Mouse (Mus musculus) left cerebral cortex, adult 18-20 months (tissue): ENCODE data around the gene Dhx40. TPM values are rescaled to one million over a fixed set of nuclear protein-coding genes. Genes with fewer than 3 reads are reported as not detected.

ENCODE experiments used
- DNase-seq, 2 experiments: peaks; one replicate each; pipeline ENCODE4 v3.0.0; 2021 to 2022; ENCODE audit warnings: low spot score in 2 of 2, mixed read lengths in 1 of 2
- long read RNA-seq, 2 experiments: library from polyadenylated mRNA; stranded (forward); transcript quantifications; one replicate each; pipeline ENCODE4 v2.0.0; 2021
- total RNA-seq, 2 experiments: library from RNA; stranded (reverse); gene quantifications; 2 replicates each; pipeline ENCODE4 v1.2.3; 2021

Dhx40 gene
- 10 to 100 TPM; 22.8 to 22.9 TPM for total RNA-seq
- long read RNA-seq, experiment 1, transcript Dhx40-201 (18 exons, 3,813 nt): major isoform, 14 of 14 reads
- long read RNA-seq, experiment 1, partial matches to known transcripts: 0 of 14 reads
- long read RNA-seq, experiment 1, other reads (novel, unspliced or antisense): 0 of 14 reads
- long read RNA-seq, experiment 2, transcript Dhx40-201 (18 exons, 3,813 nt): major isoform, 7 of 10 reads
- long read RNA-seq, experiment 2, partial matches to known transcripts: 2 of 10 reads
- long read RNA-seq, experiment 2, other reads (novel, unspliced or antisense): 1 of 10 reads

DNA sequence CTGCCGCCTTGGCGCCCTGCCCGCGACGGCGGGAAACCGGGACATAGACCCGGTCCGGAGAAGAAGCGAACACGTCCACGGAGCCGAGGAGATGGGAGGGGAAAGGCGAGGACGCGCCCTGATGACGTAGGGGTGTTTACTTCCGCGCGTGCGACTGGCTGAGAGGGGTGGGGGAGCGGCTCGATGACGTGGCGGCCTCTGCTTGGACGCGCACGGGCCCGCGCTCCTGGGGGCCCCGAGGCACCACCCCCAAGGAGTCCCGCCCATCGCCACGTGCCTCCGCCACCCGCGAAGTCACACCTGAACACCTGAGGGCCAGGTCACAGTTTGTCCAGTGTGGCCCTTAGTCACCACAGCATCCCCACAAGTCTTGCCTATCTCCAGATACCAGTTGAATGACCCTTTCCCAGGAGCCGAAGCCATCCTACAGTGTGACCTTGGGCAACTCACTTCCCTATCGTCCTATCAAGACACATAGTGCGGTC is at the start of gene Dhx40:
Gene Dhx40, minus strand, starts transcription at position 242 of the 485 bp plus-strand sequence.
- DNase-seq: peak; percentile 94

DNA sequence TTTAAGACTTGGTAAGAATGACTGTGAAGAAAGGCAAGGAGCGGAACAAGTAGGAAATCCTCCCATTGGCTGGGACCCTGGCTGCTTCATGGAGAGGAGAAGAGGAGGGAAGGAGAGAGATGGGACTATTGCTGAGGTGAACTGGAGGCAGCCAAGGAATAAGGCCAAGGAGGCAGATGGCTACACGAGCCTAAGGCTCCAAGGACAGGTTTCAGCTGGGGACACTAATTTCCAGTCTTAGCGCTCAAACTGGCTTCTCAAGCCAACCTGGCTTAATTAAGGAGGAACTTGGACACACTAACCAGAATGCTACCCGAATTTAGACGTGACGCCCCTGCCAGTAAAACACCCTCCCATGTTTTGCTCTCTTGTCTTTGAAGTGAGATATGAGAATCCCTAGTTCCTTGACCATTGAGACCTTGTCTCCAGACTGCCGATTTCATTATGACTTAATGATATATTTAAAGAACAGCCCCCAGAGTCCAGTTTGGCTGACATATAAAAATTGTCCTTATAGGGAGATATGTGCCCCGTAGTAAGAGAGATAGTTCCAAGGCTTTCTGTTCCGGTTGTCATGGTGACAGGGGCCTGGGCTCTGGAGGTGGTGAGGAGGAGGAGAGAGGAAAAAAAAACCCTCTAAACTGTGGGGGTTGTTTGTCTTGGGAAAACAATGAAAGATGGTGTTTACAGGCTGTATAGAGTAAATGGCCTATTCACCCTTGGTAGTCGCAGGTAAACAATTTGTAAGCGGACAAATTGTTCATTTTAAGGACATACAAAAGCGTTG is 48.3 kb upstream of the Dhx40 start:
- peak; percentile 39 to 47 for DNase-seq

DNA sequence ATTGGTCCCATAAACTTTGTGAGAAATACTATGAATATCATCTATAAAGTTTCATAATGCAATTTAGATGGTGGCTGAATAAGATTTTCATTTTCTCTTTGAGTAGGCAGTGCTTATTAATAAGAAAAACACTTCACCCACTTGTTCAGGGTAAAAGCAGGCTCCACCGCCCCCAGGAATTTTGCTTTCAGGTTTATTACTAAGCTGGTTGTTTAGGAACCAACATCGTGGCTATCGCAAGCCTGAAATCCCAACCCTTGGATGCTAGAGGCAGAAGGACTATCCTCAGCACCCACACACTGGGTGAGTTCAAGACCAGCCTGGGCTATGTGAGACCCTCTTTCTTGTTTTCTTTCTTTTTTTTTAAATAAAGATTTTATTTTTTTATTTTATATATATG is 45.5 kb upstream of the Dhx40 start:
- DNase-seq: no peak

DNA sequence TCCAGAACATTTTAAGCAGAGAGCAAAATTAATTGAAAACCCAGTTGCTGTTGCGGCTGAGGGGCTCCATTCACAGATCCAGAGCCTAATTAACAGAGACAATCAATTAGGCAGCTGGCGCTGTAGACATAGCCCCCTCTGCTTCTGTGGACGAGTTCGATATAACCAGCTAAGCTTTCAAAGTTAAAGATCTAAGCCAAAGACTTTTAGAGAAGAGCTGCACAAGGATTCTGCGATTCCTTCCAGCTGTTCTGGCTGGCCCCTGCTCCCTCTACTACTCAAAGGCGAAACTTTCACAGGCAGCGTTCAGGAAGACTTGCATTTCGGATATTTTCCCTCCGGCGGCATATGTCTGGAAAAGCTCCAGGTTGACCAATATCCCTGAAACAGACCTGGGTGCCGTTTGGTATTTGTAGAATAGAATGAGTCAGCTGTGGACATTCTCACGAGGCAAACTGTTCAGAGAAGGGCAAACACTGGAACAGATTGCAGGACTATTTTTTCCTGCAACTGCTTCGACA is 45.0 kb upstream of the Dhx40 start:
- no peak for DNase-seq

DNA sequence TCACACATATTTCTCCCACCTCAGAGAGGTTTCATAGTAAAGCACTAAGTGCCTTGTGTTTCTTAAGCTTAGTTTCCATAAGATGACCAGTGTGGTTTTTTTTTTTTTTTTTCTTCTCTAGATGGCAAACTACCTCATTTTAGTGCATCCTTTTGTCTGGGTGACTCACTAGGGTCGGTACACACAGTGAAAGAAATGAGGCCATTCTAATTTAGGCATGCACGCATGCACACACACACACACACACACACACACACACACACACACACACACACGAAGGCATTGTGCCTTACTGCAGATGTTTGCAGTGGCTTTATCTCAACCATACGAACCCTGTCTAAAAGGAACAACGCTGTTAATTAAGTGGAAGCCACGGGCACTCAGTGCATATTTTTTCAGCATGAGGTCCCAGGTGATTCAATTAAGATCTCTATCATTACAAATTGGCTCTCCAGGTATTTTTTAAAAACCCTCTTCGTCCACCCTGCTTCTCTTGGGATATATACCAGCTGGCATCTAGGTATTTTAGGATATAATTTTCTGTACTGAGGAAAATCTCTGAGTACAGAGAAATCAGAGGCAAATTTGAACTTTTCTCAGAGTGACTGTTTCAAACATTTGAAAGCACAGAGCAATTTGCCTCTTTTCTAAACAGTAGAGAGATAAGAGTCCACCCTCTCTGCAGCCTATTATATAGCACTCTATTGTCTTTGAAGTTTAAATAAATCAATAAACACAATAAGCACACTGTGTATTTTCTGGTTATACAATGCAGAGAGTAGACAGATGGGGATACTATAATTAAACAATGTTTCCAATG is 44.4 kb upstream of the Dhx40 start:
- no peak for DNase-seq

DNA sequence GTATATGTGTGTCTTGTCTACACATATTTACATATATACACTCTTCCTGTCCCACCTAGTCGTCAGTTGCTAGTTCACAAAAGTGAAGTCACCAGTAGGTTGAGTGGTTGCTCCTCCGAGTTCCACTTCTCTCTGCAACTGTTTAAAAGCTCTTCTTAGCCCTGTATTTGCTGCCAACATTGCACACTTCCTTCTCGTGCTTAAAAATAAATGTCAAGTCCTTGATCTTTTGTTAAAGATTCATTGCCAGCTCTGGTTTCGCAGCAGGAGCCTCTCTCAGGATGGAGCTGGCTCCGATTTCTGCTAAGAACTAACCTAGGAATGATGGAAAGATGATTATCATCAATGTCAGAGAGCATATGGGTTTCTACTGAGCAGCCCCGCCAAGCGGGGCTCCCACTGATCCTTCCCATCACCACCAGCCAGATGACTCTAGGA is 43.7 kb upstream of the Dhx40 start:
- peak in 1 of 2 experiments; percentile 19 for DNase-seq

DNA sequence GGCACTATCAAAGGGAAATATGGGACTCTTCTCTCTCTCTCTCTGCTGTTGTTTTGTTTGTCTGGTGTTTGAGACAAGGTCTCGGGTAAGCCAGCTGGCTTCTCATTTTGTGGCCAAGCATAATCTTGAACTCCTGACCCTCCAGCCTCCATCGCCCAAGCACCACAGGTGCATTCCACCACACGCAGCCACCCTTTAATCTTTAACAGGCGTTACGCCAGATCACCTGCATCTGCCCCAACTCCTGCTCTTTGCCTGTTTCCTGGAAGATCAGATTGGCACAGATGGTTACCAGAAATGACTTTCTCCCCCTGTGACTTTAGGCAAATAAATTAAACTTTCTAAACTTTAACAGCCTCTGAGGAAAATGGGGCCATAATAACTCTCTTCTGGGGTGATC is 36.3 kb upstream of the Dhx40 start:
- no peak for DNase-seq

DNA sequence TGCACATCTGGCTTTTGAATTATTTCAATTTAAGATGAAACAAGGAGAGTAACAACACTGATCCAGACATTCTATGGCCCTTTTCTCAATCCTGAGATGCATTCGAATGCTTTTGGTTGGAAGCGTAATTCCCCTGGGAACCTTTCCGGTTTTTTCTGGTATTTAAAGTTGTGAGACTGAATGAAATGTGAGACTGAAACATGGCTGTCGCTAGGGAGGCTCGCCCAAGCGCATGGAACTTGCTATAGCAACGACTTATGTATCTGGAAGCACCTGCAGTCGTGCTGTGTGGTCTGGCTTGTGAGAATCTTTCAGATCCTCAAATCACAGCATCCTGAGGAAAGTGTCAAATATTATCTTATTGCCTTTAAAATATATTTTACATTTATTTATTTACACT is 33.7 kb upstream of the Dhx40 start:
- no peak for DNase-seq

DNA sequence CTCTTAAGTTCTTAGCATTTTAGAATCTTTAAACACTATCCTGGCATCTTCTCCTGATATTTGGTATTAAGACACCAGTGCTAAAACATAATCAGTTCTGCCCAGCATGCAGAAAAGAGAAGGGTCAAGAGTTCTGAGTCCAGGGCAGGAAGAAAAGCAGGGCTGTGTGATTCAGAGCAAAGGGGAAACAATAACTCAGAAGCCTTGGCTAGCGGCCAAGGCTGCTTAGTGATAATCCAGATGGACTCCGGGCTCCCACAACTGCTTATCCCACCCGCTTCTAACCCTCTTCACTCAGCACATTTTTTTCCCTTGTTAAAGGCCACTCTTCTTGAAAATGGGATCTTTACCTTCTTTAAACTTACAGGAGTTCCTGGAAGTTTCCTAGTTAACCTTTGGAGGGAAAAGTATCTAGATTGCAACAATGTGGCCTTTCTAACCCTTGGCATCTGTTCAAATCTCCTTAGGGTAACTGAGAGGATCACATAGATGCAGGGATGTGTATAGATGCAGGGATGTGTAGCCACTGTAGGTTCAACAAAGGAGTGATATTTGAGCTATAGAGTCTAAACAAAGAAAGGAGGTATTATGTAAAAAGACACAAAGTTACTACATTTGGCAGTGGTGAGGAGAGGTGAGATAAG is 33.1 kb upstream of the Dhx40 start:
- no peak for DNase-seq

DNA sequence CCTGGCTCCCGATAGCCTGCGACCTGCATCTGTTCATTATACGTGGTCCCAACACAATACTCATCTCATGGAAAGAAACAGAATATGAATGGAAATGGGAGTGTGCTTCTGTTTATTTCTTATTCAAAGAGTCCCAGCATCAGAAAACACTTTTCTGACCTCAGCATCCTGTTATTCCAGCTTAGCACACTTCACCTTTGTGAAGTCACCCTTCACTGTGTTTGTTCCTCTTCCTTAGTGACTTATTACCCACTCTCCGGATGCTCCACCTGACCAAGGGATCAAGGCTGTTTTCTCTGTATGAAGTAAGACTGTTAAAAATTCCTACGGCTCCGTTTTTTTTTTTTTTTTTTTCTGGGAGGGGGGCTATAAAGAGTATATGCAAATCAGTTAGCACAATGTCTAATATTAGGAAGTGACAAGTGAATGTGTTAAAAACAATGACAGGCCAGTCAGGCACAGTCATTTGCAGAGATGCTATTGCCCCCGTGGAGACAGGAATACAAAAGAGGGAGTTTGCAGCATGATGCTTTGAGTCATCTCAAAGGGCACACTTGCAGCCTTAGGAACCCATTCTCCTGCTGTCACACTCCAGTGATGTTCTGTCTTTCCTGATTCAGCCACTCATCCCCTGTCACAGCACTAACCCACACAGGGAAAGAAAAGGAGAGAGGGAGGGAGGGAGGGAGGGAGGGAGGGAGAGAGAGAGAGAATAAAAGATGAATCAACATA is 32.3 kb upstream of the Dhx40 start:
- DNase-seq: no peak

DNA sequence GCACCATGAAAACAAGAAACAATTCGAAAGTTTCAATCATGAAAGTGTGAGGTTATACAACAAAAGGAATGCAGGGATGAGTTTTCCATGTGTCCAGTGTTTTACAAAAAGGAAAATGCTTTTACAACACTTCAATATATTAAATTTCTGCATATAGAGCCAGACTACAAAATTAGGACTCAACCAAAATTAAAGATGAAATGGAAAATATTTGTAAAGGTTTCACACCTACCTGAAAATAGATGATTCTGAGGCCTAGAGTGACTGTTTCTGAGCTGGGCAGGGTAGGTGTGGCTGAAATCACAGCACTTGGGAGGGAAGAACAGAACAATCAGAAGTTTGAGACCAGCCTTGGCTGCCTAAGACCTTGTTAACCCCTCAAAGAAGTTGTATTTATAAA is 31.2 kb upstream of the Dhx40 start:
- DNase-seq: no peak

DNA sequence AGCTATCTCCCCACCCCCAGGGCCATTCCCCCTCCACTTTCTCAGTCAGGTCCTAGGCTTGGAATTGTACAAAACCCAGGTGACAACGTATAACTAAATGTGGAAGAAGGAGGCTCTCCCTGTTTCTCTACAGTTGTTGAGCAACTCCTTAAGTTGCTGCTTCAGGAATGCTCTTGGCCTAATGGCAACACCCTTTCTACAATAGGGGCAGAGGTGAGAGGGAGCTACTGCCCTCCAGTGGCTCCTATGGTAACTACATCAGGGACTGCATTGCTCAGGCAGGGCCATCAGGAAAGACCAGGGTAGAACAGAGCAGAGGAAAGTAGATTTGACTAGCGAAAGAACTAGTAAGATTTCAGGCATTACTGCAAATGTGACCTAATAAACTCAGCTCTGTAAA is 28.8 kb upstream of the Dhx40 start:
- DNase-seq: peak; percentile 24 to 52

DNA sequence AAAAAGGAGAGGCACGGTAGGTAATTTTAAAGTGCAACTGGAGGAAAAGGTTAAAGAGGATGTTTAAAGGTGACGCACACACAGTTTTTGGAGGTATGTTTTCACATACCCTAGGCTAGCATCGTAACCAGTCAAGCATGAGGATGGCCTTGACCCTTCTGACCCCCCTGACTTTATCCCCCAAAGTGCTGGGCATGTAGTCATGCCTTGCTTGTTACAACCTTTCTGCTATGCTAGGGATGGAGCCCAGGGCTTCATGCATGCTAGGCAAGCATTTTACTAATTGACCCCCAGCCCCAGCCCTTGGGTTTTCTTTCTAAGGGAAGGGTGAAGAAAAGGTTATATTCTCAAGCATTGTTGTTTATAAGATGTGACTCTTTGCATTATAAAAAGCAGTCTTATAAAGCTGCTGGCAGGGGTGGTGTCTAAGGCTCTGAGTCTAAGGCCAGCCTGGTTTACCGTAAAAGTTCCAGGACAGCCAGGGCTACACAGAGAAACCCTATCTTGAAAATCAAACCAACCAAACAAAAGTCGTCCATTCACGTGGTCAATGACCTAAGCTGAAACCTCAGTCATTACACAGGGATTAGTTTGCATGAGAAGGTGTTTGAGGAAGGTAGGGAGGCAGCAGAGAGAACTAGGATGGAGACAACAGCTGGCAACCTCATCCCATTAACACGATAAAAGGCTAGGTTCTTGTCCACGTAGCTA is 27.2 kb upstream of the Dhx40 start:
- DNase-seq: no peak

DNA sequence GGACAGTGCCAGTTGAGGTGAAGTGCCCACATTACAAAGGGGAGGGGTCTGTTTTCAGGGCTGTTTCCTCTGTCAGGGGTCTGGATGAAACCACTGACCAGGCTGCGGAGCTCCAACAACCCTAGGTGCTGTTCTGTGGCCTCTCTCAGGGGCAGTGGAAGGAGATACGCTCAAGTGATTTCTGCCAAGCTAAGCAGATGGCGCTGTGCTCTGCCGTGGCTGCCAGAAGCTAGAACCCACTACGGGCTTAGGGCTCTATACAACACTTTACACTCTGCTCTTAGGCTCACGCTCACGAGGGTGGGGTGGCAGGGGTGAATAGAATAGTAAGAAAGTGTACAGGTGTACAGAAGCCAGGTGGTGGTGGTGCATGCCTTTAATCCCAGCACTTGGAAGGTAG is 26.5 kb upstream of the Dhx40 start:
- no peak for DNase-seq

DNA sequence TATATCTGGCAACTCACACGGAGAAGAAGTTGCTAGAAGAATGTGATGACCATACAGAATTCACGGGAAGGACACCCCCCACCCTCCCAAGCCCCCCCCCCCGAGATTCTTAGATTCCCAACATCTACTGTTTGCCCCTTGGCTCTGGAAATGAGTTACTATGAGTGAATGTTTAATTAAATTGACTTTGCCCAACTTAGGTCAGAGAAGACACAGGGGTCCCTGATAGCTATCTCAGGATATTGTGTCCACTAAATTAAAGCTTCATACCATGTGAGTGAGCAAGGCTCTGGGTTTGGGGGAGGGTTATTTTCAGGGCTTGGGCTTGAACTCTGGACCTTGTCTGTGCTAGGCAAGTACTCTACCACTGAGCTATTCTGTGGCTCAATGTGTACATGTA is 25.6 kb upstream of the Dhx40 start:
- DNase-seq: no peak

DNA sequence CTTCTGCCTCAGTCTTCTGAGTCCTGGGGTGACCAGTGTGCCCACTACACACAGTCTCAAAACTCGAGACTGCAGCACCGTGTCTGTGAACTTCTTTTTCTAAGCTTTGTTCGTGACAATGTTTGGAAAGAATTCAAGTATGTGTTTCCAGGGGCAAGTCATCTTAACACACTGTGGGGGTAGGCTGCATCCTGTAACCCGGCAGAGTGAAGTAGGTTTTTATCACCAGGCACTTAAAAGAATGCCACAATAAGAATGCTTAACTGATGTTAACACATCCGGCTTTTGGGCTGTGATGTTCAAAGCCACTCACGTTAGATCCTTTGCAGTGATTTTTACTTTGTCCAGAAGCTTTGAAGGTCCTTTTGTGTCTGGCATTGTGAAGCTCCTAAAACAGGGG is 20.9 kb upstream of the Dhx40 start:
- DNase-seq: no peak

DNA sequence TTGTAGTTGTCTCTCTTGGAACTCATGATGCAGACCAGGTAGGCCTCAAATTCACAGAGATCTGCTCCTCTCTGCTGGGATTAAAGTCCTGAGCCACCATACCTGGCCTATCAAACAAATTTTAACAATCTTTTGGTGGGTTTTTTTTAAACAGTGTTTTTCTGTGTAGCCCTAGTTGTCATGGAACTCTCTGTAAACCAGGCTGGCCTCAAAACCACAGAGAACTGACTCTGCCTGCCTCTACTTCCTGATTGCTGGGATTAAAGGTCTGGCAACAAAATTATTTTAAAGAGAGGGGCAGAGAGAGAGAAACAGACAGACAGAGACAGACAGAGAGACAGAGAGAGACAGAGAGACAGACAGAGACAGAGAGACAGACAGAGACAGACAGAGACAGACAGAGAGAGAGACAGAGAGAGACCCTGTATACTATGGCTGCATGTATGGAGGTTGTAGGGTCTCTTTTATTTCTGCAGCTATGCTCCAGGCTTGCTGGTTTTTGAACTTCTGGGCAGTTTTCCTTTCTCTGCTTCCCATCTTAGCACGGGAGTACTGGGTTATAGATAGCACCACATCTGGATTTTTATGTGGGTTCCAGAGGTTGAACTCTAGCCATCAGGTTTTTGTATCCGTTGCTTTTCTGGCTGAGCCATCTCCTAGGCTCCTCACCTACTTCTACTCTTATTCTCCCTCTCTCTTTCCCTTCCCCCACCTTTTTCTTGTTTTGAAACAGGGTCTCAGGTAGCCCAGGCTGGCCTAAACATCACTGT is 20.1 kb upstream of the Dhx40 start:
- DNase-seq: no peak

DNA sequence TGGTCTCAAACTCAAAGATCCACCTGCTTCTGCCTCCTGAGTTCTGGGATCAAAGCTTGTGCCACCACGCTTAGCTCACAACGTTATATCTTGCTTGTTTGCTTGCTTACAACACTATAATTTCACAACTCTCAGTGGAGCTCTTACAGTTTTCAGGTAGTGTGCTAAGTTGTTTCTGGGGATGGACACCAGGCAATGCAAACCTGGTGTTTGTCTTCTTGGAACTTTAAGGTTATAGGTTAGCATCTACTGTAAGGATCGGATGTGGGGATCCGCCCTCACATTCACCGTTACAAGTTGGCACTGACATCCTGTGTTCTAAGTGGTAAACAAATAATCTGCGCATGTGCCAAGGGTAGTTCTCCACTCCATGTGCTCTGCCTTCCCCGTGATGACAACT is 16.9 kb upstream of the Dhx40 start:
- no peak for DNase-seq

DNA sequence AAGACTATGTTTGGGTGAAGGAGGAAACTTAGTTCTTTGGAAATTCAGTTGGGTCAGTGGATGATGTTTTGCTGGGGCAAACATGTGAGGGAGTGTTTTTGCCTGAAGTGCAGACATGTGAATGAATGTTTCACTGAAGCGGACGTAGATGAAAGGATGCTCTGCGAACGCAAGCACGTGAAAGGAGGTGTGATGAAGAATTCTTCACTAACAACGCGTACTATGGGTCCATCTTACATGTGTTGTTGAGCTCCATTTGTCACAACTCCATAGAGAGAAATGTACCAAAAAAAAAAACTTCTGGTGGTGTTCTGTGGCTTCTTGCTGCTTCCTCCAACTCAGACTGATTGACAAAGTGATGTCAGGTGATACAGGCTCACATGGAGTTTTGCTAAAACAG is 15.0 kb upstream of the Dhx40 start:
- DNase-seq: no peak
